Mouse (Mus musculus) activated CD4-positive, CD25-positive, alpha-beta regulatory T cell, adult 4 months (primary cell): Measurements from ENCODE around the gene Evc2. TPM values are rescaled to one million over a fixed set of nuclear protein-coding genes. Genes with fewer than 3 reads are reported as not detected.

Experiments
- ATAC-seq: one replicate; pipeline ENCODE4 v1.8.0; 2017
- polyA plus RNA-seq, 2 experiments: library from polyadenylated mRNA; unstranded; fragments of 100-300 nt; shearing (Covaris generic); gene quantifications; one replicate each; pipeline ENCODE4 v1.2.1; 2017

Gene Evc2
- polyA plus RNA-seq, 2 experiments from 2014 or later = not detected

GRCm38 (mm10) chr5:37368796-37369195 is 30.5 kb downstream of the Evc2 start:
- ATAC-seq = no peak

DNA sequence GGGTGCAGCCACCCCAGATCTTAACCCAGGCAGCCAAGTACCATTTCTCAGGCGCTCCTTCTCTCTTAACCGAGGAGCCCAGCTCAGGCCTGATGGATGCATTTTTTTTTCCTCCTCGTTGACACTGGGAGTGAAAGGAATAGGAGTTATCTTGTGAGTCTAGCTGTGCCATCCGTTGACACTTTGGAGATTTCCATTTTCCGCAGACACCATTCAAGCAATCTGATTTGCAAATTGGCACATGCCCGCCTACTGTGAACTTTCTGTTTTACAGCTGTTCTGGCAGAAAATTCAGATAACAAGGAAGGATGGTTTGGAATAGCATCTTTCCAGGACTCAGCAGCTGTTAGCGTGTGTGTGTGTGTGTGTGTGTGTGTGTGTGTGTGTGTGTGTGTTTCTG is 39.1 kb downstream of the Evc2 start:
- ATAC-seq = no peak

DNA sequence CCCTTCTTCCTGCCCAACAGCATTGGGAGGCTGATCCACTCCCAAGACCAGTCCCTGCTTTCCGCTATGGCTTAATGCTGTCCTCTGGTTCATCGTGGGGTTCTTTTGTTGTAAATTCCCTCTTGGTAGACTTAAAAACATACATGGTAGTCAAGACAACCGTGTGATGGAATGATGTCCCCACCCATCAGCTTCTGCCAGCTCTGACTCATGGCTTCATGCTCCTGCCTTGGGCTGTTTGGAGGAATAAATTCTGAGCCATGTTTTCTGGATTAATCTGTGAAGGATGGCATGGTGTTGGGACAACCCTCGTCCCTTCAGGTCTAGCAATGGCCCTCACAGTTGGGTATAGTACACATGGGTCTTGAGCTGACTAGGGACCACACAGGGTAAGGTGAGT is 42.3 kb downstream of the Evc2 start:
- no peak for ATAC-seq

DNA sequence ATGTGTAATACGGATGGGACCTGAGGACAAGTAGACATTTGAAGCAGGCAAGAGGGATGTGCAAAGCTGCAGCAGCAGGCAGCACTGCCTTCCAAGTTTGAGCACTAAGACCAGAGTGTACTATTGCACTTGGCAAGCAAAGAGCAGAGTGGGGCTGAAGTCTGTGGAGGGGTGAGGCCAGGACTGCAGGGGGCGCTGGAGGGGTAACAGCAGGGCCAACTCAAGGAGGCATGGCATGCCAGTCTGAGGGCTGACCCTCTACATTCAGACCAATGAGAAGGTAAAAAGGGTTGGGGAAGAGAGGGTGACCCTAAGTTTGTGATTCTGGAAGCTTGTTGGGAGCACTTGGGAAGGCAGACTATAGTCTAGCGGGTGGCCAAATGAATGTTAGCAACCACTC is 45.3 kb downstream of the Evc2 start:
- ATAC-seq = no peak

- no peak for ATAC-seq
Measured at GRCm38 (mm10) chr5:37388646-37389045, 50.3 kb downstream of the Evc2 start.

DNA sequence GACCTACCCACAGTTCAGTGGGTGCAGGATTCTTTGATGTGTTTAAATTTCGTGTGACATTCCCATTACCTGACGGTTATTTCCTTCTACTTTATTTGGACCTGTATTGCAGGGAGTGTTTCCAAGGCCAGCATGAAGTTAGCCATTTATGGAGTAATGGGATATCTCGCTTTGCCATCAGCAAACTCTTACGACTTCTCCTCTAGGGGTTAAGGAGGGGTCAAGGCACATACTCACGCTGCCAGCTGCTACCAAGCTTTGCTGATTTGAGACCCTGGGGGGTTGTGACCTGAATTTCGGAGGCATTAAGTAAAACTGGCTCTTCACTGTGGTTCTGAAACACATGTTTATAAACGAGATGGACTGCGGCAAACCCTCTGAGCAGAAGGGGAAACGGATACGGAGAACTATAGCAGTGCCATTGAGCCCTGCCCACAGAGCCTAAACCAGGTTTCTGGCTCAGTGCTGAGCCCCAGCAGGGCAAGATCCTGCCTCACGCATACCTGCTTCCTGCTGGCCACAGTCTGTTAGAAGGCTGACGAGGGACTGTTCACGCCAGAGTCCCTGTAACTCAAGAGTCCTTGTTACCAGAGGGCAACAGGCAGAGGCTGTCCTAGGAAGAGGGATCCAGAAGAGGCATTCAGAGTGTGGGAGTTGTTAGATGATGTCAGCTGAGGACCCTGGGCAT is 51.7 kb downstream of the Evc2 start:
- no peak for ATAC-seq

DNA sequence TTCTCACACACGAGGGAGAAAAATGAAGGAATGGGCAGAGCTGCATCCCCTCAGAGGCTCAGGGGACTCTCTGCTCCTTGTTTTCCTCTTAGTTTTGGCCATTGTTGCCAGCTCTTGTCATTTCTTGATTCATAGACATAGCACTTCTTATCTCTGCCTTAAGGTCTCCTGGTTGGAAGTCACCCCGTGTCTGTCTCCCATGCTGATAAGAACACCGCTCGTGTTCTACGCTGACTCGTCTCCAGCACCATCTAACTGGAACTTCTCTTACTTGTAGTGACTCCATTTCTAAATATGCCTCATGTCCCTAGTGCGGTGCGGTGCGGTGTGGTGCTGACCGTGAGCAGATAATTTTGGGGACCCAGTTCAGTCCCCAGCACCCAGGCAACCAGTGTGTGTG is 52.6 kb downstream of the Evc2 start:
- no peak for ATAC-seq

DNA sequence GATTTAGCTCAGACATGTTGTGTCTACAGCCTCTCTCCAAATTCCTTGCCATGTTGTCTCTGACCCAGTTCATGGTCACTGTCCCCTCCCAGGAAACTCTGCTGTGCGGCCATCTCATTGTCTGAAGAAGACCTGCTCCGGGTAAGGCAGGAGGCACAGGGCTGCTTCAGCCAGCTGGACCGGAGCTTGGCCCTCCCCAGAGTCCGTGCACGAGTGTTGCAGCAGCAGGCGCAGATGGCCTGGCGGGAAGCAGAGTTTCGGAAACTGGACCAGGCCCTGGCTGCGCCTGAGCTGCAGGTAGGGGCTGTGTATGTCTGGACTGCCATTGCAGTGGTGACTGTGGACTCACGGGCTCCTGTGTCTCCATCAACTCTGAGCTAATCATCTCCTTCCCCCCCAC is 53.6 kb downstream of the Evc2 start:
- no peak for ATAC-seq

DNA sequence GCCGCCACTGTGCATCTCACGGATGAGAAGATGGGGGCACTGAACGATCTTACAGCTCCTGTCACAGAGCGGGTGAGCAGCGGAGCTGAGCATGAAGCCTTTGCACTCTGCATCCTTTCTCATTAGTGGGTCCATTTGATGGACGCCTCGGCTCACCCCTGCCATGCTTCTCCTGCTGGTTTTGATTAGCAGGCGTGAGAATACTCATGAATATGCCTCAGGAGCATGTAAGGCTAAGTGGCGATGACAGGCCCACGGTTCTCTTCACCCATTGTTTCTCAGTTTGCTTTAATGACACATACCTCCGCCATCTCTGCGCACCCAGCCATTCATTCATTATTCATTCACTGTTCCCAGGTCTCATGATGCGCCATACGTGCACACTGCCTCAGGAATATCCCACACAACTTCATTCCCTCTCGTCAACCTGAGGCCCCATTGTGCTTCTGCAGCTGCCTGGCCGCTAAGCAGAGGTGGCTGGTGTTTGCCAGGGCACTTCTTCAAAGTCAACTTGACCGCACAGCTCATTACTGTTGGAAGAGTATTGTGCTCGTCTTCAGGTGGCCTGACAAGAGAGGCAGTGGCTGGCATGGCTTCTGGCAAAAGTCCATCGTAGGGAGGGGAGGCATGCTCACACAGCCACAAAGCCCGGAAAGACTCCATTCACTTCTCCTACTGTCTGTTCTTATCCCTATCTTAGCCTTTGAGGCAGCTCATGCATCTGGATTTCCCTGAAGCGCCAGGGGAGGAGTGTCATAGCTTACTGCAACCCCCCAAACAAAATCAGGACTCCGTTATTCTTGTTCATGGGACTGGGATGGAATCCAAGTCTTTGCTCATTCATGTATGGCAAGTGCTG is 57.1 kb downstream of the Evc2 start:
- no peak for ATAC-seq

- ATAC-seq = no peak
Measured at GRCm38 (mm10) chr5:37419028-37419427, 80.7 kb downstream of the Evc2 start.

GRCm38 (mm10) chr5:37427210-37427609 is 88.9 kb downstream of the Evc2 start:
- no peak for ATAC-seq

- ATAC-seq = no peak
Measured at GRCm38 (mm10) chr5:37435417-37435816, 97.1 kb downstream of the Evc2 start.

GRCm38 (mm10) chr5:37442767-37443166 is 104.5 kb downstream of the Evc2 start:
- ATAC-seq = no peak

DNA sequence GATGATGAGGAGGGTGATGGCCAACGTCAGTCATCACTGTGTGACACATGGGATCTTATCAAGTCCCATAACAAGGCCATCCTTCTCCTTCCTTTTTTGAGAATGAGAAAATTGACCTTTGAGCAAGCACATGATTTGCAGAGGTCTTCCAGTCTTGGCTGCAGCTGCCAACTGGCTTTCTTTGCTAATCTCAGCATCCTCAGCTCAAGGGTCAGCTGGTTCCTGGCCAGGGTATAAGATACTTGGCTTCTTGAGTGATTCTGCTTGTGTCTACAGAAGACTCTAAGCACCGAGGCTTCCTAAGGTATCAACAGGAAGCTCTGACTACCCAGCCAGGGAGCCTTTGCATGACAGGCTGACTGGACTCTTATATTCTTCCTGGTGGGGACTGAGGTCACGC is 109.2 kb downstream of the Evc2 start:
- no peak for ATAC-seq

GRCm38 (mm10) chr5:37456590-37456989 is 118.3 kb downstream of the Evc2 start:
- ATAC-seq = no peak

- ATAC-seq = no peak
Measured at GRCm38 (mm10) chr5:37457191-37457590, 118.9 kb downstream of the Evc2 start.

DNA sequence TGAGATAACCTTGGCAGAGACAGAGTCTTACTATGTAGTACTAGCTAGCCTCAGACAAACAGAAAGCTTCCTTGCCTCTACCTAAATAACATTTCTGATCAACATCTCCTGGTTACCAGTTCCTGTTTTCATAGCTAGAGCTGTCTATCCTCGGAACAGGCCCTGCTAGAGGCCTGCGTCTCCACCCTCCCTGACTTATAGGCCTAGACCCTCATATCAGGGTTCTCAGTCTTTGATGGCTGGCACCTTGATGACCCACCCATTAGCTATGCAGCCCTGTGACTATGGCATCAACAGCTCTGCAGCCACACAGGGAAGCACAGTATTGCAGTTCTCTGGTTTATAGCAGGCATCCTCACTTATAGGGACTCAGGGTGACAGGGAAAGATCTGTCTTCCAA is 119.5 kb downstream of the Evc2 start:
- no peak for ATAC-seq

GRCm38 (mm10) chr5:37458236-37458635 is 119.9 kb downstream of the Evc2 start:
- no peak for ATAC-seq

GRCm38 (mm10) chr5:37465461-37465860 is 127.2 kb downstream of the Evc2 start:
- no peak for ATAC-seq

DNA sequence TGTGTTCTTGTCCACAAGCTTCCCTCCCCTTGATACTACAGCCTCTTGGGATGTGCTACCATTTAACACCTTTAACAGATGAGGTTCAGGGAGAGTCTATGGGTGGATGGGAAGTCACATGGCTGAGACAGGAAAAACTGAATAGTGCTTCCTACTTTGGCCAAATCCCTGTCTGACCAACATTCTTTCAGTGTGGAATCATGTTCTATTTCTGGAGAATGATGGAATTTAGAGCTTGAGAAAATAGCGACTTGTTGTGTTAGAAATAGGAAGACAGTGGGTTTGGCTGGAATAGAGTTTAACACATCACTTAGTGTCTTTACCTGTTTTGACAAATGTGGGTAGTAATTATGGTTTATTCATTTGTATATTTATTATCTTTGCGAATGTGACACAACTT is 129.3 kb downstream of the Evc2 start:
- no peak for ATAC-seq

- ATAC-seq = no peak
Measured at GRCm38 (mm10) chr5:37469031-37469430, 130.7 kb downstream of the Evc2 start.

DNA sequence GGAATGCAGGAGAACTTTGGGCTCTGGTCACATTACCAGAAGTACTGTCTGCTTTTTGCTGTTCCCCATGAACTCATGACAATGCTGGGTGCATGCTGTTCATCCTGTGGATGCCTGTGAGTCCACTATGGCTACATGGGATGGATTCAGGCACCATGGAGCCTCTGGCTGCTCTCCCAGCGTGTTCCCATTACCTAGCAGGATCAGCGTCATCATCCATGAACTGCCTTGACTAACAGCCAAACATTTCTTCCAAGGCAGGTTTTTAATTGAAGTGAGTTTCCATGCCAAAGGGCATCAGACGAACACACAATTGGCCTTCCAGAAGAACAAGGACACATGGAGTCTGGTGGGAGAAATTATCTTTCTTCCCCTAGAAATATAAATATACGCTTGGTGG is 133.3 kb downstream of the Evc2 start:
- ATAC-seq = no peak

- ATAC-seq = no peak
Measured at GRCm38 (mm10) chr5:37472025-37472608, 133.8 kb downstream of the Evc2 start.
